Mouse (Mus musculus) erythroblast, embryonic 14.5 days (primary cell): ENCODE measurements around the gene Rnaset2b.
"Not testable (repeated sequence)": the region's sequence is repeated elsewhere in the genome, so short reads cannot be mapped to it uniquely, and the experiment has no call there.

ENCODE experiments used
- GATA1 ChIP-seq: IDR thresholded peaks from 2 replicates; pipeline ENCODE4 v1.6.1; 2012; ENCODE audit warnings: low read length, inconsistent platforms, mixed read lengths
- TAL1 ChIP-seq: IDR thresholded peaks from 3 replicates; pipeline ENCODE4 v1.6.1; 2012; ENCODE audit warnings: low read length, inconsistent platforms, mixed read lengths

DNA sequence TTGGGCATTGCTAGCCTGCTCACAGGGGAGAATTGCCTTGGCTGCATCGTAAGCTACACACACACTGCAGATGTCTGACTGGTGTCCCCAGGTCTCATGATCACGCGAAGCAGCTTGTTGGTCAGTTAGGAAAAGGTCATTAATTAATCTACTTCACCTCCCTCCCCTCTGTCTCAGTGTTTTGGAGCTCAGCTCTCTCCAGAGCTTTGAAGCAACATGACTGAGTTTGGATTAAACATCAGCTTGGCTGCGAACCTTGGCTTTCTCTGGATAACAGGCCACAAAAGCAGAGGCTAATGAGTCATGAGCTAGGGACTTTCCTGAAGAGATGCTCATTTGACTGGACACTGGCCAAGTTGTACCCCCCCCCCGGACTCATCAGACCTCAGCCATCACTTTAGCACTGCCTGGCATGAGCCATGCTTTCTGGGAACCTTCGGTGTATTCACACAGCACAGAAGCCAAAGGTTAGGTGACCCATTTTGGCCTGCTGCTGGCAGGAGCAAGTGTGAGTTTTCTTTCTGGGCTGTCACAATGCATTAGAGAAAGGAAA lies 60.3 kb downstream of the Rnaset2b start:
- TF ChIP-seq TAL1, GATA1: not testable (repeated sequence)
